Mouse (Mus musculus): Measurements from ENCODE around the gene Ccp110.

DNA sequence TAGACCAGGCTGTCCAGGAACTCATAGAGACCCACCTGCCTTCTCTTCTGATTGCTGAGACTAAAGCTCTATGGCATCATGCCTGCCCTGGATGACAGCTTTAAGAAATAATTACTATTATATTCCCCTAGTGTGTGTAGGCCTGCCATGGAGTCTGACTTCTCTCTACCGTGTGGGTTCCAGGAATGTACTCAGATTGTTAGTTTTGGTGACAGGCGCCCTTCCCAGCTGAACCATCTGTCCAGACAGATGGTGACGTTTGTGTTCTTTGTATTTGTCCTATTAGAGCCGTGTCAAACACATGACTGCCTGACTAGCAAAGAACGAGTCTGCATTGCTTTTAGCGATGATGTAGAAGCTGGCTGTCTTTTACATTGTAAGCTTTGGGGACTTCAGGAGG, 66.2 kb downstream of the Ccp110 start:
- TF ChIP-seq CTCF (IDR thresholded peaks at IDR 0.05 in 2 of 3, conservative IDR thresholded peaks at IDR 0.05 in 1 of 3; ENCODE audit: control insufficient read depth in 1 of 3, insufficient read depth in 1 of 3, low read depth in 2 of 3, low read length in 3 of 3, poor library complexity in 1 of 3, severe bottlenecking in 1 of 3) (no peak), BHLHE40 (IDR thresholded peaks at IDR 0.05; ENCODE audit: borderline replicate concordance, low read depth, low read length) (no peak), MAX (IDR thresholded peaks at IDR 0.05; ENCODE audit: low read length) (no peak), EP300 (IDR thresholded peaks at IDR 0.05; ENCODE audit: low read depth in 1 of 2, low read length in 2 of 2) (no peak), ZC3H11A (IDR thresholded peaks at IDR 0.05; ENCODE audit: low read depth, low read length) (no peak), POLR2A (IDR thresholded peaks at IDR 0.05; ENCODE audit: control insufficient read depth in 1 of 2, insufficient read depth in 1 of 2, low read depth in 1 of 2, low read length in 2 of 2, poor library complexity in 1 of 2) (no peak), POLR2AphosphoS2 (IDR thresholded peaks at IDR 0.05; ENCODE audit: low read length) (no peak), ETS1 (IDR thresholded peaks at IDR 0.05; ENCODE audit: low read depth, low read length) (no peak), KAT2A (conservative IDR thresholded peaks at IDR 0.05; ENCODE audit: low read depth, low read length) (no peak), ZNF384 (IDR thresholded peaks at IDR 0.05; ENCODE audit: low read depth, low read length) (no peak), MAFK (IDR thresholded peaks at IDR 0.05; ENCODE audit: borderline replicate concordance, low read depth, low read length) (no peak)

Measured in MEL (cell line).